Mouse (Mus musculus) ovary, postnatal 14 days (tissue): ENCODE results near the gene Acvr1.

ENCODE experiments used
- DNase-seq: peaks from one replicate; pipeline ENCODE4 v3.0.0; 2022; ENCODE audit warnings: low spot score

Acvr1 gene

GRCm38 (mm10) chr2:58478144-58478543 is 88.8 kb downstream of the Acvr1 start:
- DNase-seq: no peak

GRCm38 (mm10) chr2:58476956-58477715 is 89.8 kb downstream of the Acvr1 start:
- DNase-seq: peak; percentile 85

- no peak for DNase-seq
Observed at GRCm38 (mm10) chr2:58475578-58475977, 91.4 kb downstream of the Acvr1 start.

GRCm38 (mm10) chr2:58470290-58470689 is 96.7 kb downstream of the Acvr1 start:
- no peak for DNase-seq

- DNase-seq: no peak
Observed at GRCm38 (mm10) chr2:58469816-58470215, 97.1 kb downstream of the Acvr1 start, which contains the start of gene Gm17409. Gene Gm17409, plus strand, starts transcription at chr2:58470116.

GRCm38 (mm10) chr2:58458820-58459371 is 108.1 kb downstream of the Acvr1 start:
- no peak for DNase-seq

- DNase-seq: no peak
Observed at GRCm38 (mm10) chr2:58457488-58457865, 109.5 kb downstream of the Acvr1 start.

GRCm38 (mm10) chr2:58456843-58457487 is 110.0 kb downstream of the Acvr1 start:
- no peak for DNase-seq

- DNase-seq: no peak
Observed at GRCm38 (mm10) chr2:58454095-58454865, 112.7 kb downstream of the Acvr1 start.

GRCm38 (mm10) chr2:58447001-58447400 is 120.0 kb downstream of the Acvr1 start:
- DNase-seq: no peak

GRCm38 (mm10) chr2:58443163-58443562 is 123.8 kb downstream of the Acvr1 start:
- DNase-seq: no peak

GRCm38 (mm10) chr2:58436911-58437310 is 130.0 kb downstream of the Acvr1 start:
- no peak for DNase-seq

- DNase-seq: no peak
Observed at GRCm38 (mm10) chr2:58435507-58435906, 131.4 kb downstream of the Acvr1 start.

- DNase-seq: no peak
Observed at GRCm38 (mm10) chr2:58434438-58434837, 132.5 kb downstream of the Acvr1 start.

GRCm38 (mm10) chr2:58433317-58433716 is 133.6 kb downstream of the Acvr1 start:
- no peak for DNase-seq

GRCm38 (mm10) chr2:58432211-58432610 is 134.7 kb downstream of the Acvr1 start:
- DNase-seq: no peak

GRCm38 (mm10) chr2:58425436-58426004 is 141.4 kb downstream of the Acvr1 start:
- DNase-seq: no peak

GRCm38 (mm10) chr2:58423319-58423718 is 143.6 kb downstream of the Acvr1 start:
- DNase-seq: no peak

GRCm38 (mm10) chr2:58419571-58419970 is 147.4 kb downstream of the Acvr1 start:
- DNase-seq: no peak

GRCm38 (mm10) chr2:58418109-58418508 is 148.8 kb downstream of the Acvr1 start:
- no peak for DNase-seq

- DNase-seq: no peak
Observed at GRCm38 (mm10) chr2:58417684-58418083, 149.3 kb downstream of the Acvr1 start.

GRCm38 (mm10) chr2:58415037-58415436 is 151.9 kb downstream of the Acvr1 start:
- no peak for DNase-seq
